Mouse (Mus musculus) limb, embryonic 14.5 days (tissue): Measurements from ENCODE around the gene Sap30bp. TPM values are rescaled to one million over a fixed set of nuclear protein-coding genes. Genes with fewer than 3 reads are reported as not detected.

Source experiments
- ATAC-seq: fragments of 200-750 bp; cut with Nextera tagmentation; 2 replicates; pipeline ENCODE4 v1.8.0; 2017; ENCODE audit warnings: low read depth, moderate number of reproducible peaks, moderate TSS enrichment; ENCODE audit not compliant: low FRiP score
- DNase-seq: peaks from one replicate; pipeline ENCODE4 v3.0.0-alpha.2; 2015; ENCODE audit warnings: low spot score
- H3K27ac ChIP-seq: fragments of 300-500 bp; sonication (generic); replicated peaks from 2 replicates; pipeline ENCODE4 v1.5.1; 2014; ENCODE audit warnings: low read depth, mild to moderate bottlenecking, low read length, moderate library complexity, mixed read lengths
- H3K27me3 ChIP-seq: fragments of 300-500 bp; sonication (generic); 2 replicates; pipeline ENCODE4 v1.6.1; 2014; ENCODE audit warnings: low read length, mixed read lengths; ENCODE audit not compliant: control insufficient read depth, insufficient read depth
- H3K36me3 ChIP-seq: fragments of 300-500 bp; sonication (generic); 2 replicates; pipeline ENCODE4 v1.6.1; 2014; ENCODE audit warnings: mild to moderate bottlenecking, low read length, moderate library complexity, mixed read lengths; ENCODE audit not compliant: control insufficient read depth, insufficient read depth
- H3K4me1 ChIP-seq: fragments of 300-500 bp; sonication (generic); 2 replicates; pipeline ENCODE4 v1.6.1; 2014; ENCODE audit warnings: antibody characterized with exemption, low read length, mixed read lengths; ENCODE audit not compliant: control insufficient read depth, insufficient read depth
- H3K4me2 ChIP-seq: fragments of 300-500 bp; sonication (generic); replicated peaks from 2 replicates; pipeline ENCODE4 v1.6.1; 2014; ENCODE audit warnings: low read depth, mild to moderate bottlenecking, low read length, moderate library complexity; ENCODE audit not compliant: severe bottlenecking
- H3K4me3 ChIP-seq: fragments of 300-500 bp; sonication (generic); replicated peaks from 2 replicates; pipeline ENCODE4 v1.5.1; 2014; ENCODE audit warnings: low read length
- H3K9ac ChIP-seq: fragments of 300-500 bp; sonication (generic); 2 replicates; pipeline ENCODE4 v1.6.1; 2014; ENCODE audit warnings: mild to moderate bottlenecking, low read depth, low read length, moderate library complexity; ENCODE audit not compliant: severe bottlenecking
- H3K9me3 ChIP-seq: fragments of 300-500 bp; sonication (generic); 2 replicates; pipeline ENCODE4 v1.6.1; 2016; ENCODE audit warnings: low read length; ENCODE audit not compliant: control insufficient read depth
- POLR2A ChIP-seq: fragments of 200-500 bp; IDR thresholded peaks from 2 replicates; pipeline ENCODE4 v1.8.0; 2012; ENCODE audit warnings: inconsistent platforms, mild to moderate bottlenecking, moderate library complexity, borderline replicate concordance; ENCODE audit not compliant: insufficient read depth, insufficient read length; ENCODE audit errors: extremely low read depth
- WGBS: fragments of 180-500 bp; shearing (Covaris S2); extraction: QIAGEN DNeasy Blood & Tissue Kit; methylation state at CpG from one replicate; pipeline ENCODE4 v1.1.7; 2014; 5-methylcytosine and 5-hydroxymethylcytosine counted together
- polyA plus RNA-seq, 2 experiments: library from polyadenylated mRNA; depleted of rRNA in 1 of 2; stranded (reverse) in 1 of 2; unstranded in 1 of 2; fragments of >200 nt; fragmentation: Nextera tagmentation in 1 of 2; extraction: Ambion mirVana in 1 of 2; gene quantifications; 2 replicates each; pipeline versions ENCODE4 v1.2.1 to v1.2.3; 2012 to 2014

Gene Sap30bp
- polyA plus RNA-seq, 2 experiments = 36.9 to 52.6 TPM

- no peak within 1 kb of the TSS for H3K27ac ChIP-seq
- peaks cover 31% of the 10 kb centered on the region for H3K27me3 ChIP-seq
These were observed 41.4 kb downstream of the Sap30bp start, which contains the start of gene Itgb4 for GRCm38 (mm10) chr11:115974309-115975082. TSS of gene Itgb4 (plus strand) at chr11:115974709.

GRCm38 (mm10) chr11:115975083-115975420 is 42.0 kb downstream of the Sap30bp start:
- 0 out of 2 replicates have a peak, but pooled peaks cover 2% of the 10 kb centered on the region for H3K4me1 ChIP-seq
- no peak for DNase-seq
- peak overlapping the region; percentile 41 for H3K4me3 ChIP-seq
- TF ChIP-seq POLR2A = no peak
- H3K4me2 ChIP-seq = peak overlapping the region; percentile 71
- WGBS = 4% methylated on average over 17 of the region's 18 CpGs
- H3K9ac ChIP-seq = peak overlapping the region; percentile 25; the same call in 1 of the 2 replicates
- ATAC-seq = no peak
- H3K27ac ChIP-seq = no peak overlapping the region
- no peaks in the 10 kb centered on the region for H3K36me3 ChIP-seq
- peaks cover 31% of the 10 kb centered on the region for H3K27me3 ChIP-seq
- H3K9me3 ChIP-seq = no peaks in the 10 kb centered on the region

More at GRCm38 (mm10) chr11:115974309-115975082, 41.4 kb downstream of the Sap30bp start, which contains the start of gene Itgb4:
- 0 out of 2 replicates have a peak, but pooled peaks have one; percentile 37 for ATAC-seq
- peak; percentile 28 for DNase-seq
- Histone ChIP-seq H3K9ac (peak within 1 kb of the TSS; percentile 25), H3K9me3 (no peaks in the 10 kb centered on the region), H3K4me1 (0 out of 2 replicates have a peak, but pooled peaks cover 2% of the 10 kb centered on the region), H3K4me3 (peak within 1 kb of the TSS; percentile 41), H3K4me2 (peak within 1 kb of the TSS; percentile 71), H3K36me3 (no peaks in the 10 kb centered on the region)
- WGBS = 11% methylated on average over 37 of the region's 58 CpGs
- no peak for TF ChIP-seq POLR2A

DNA sequence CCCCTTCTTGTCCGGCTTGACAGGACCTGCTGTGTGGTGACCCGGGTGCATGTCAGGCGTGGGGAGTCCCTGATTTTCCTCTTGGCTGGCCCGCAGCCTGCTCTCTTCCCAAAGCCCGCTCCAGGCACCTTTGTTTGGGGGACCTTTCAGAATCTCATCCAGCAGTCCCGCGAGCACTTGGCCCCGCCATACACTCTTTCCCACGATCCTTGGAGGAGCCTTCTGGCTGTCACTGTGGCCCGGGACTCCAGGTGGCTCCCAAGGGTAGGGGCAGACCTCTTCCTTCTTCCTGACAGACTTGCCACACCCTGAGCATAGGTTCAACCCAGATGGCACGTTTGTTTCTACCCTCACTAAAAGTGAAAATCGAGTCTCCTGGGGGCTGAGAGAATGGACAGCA is 42.5 kb downstream of the Sap30bp start:
- Histone ChIP-seq H3K27ac (no peak overlapping the region), H3K9me3 (no peaks in the 10 kb centered on the region), H3K9ac (no peak overlapping the region), H3K27me3 (peaks cover 31% of the 10 kb centered on the region), H3K36me3 (no peaks in the 10 kb centered on the region), H3K4me3 (peak overlapping the region; percentile 41), H3K4me1 (0 out of 2 replicates have a peak, but pooled peaks cover 2% of the 10 kb centered on the region), H3K4me2 (peak overlapping the region; percentile 71)
- TF ChIP-seq POLR2A = no peak
- WGBS = 38% methylated on average over 12 of the region's 12 CpGs
- DNase-seq = no peak
- ATAC-seq = no peak

DNA sequence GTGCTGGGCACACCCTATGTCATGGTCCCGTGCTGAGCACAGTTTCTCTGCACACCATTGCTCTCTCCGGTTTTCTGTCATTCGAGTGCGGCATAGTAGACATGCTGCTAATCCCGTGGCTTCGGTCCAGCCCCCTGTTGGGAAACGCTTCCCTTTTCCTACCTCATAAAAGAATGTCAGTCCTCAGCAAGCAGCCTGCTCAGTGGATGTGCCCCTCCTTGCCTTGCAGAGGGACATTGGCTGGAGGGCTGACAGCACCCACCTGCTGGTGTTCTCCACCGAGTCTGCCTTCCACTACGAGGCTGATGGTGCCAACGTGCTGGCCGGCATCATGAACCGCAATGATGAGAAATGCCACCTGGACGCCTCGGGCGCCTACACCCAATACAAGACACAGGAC is 49.4 kb downstream of the Sap30bp start:
- H3K27ac ChIP-seq = no peak overlapping the region
- DNase-seq = no peak
- H3K27me3 ChIP-seq = no peaks in the 10 kb centered on the region
- no peak for TF ChIP-seq POLR2A
- no peak overlapping the region for H3K4me2 ChIP-seq
- H3K36me3 ChIP-seq = no peaks in the 10 kb centered on the region
- WGBS = 92% methylated on average over 15 of the region's 15 CpGs
- H3K9me3 ChIP-seq = no peaks in the 10 kb centered on the region
- no peak overlapping the region for H3K9ac ChIP-seq
- no peak overlapping the region for H3K4me3 ChIP-seq
- no peak for ATAC-seq
- H3K4me1 ChIP-seq = no peaks in the 10 kb centered on the region

DNA sequence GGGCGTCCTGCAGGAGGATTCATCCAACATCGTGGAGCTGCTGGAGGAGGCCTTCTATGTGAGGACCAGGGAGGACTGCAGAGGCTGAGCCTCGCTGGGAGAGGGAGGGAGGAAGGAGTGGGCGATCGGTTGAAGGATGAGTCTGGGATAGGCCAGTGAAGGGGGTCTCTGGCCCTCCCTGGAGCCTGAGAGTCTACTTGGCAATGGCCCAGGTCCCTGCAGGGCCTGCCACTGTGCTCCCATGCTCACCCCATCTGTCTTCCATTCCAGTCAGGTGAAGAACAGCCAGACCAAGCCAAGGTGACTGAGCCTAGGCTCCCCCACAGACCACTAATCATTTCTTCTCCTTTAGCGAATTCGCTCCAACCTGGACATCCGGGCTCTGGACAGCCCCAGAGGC is 50.2 kb downstream of the Sap30bp start:
- H3K27ac ChIP-seq = no peak overlapping the region
- DNase-seq = no peak
- 79% methylated on average over 8 of the region's 8 CpGs for WGBS
- H3K9me3 ChIP-seq = no peaks in the 10 kb centered on the region
- no peak overlapping the region for H3K9ac ChIP-seq
- no peak overlapping the region for H3K4me3 ChIP-seq
- ATAC-seq = no peak
- no peak for TF ChIP-seq POLR2A
- no peaks in the 10 kb centered on the region for H3K36me3 ChIP-seq
- H3K4me1 ChIP-seq = no peaks in the 10 kb centered on the region
- no peaks in the 10 kb centered on the region for H3K27me3 ChIP-seq
- no peak overlapping the region for H3K4me2 ChIP-seq
